Mouse (Mus musculus) CH12.LX (cell line): ENCODE data around the gene Olfr934. TPM values are rescaled to one million over a fixed set of nuclear protein-coding genes. Genes with fewer than 3 reads are reported as not detected.

Experiments used
- DNase-seq: peaks from one replicate; pipeline ENCODE4 v3.0.0-alpha.2; 2013; ENCODE audit errors: extremely low read depth
- H3K27ac ChIP-seq: 2 replicates; pipeline ENCODE4 v1.5.1; 2012; ENCODE audit warnings: low read depth, mild to moderate bottlenecking, control low read depth, moderate library complexity; ENCODE audit not compliant: insufficient read depth
- H3K27me3 ChIP-seq: replicated peaks from 2 replicates; pipeline ENCODE3; 2012; ENCODE audit warnings: inconsistent platforms
- H3K36me3 ChIP-seq, 2 experiments: replicated peaks in 1 of 2; 2 replicates each; pipeline versions ENCODE3 to v1.6.1; 2012; ENCODE audit warnings: inconsistent platforms in 1 of 2, low read length in 1 of 2, mild to moderate bottlenecking in 1 of 2, mixed read lengths in 1 of 2, moderate library complexity in 1 of 2; ENCODE audit not compliant: control insufficient read depth in 1 of 2, insufficient read depth in 1 of 2
- H3K4me1 ChIP-seq, 2 experiments: 2 replicates each; pipeline ENCODE4 v1.6.1; 2012; ENCODE audit warnings: inconsistent platforms in 1 of 2, moderate library complexity in 1 of 2; ENCODE audit not compliant: insufficient read depth in 2 of 2, control insufficient read depth in 1 of 2
- H3K4me2 ChIP-seq: 2 replicates; pipeline ENCODE4 v1.6.1; 2012; ENCODE audit warnings: low read depth, mild to moderate bottlenecking, control low read depth; ENCODE audit not compliant: poor library complexity, insufficient read depth, severe bottlenecking
- H3K4me3 ChIP-seq, 3 experiments: fragments of 150-350 bp in 1 of 3; sonication (generic) in 1 of 3; replicated peaks in 1 of 3; 2 replicates each; pipeline versions ENCODE3 to v1.5.1; 2011 to 2012; ENCODE audit warnings: low read depth in 2 of 3, low read length in 2 of 3, mild to moderate bottlenecking in 2 of 3, moderate library complexity in 2 of 3, control low read depth in 1 of 3, improper control_type of control experiment in 1 of 3, inconsistent platforms in 1 of 3, mixed read lengths in 1 of 3; ENCODE audit not compliant: poor library complexity in 1 of 3
- H3K79me2 ChIP-seq: replicated peaks from 2 replicates; pipeline ENCODE4 v1.6.1; 2012; ENCODE audit warnings: mild to moderate bottlenecking, moderate library complexity; ENCODE audit not compliant: control insufficient read depth, poor library complexity, insufficient read depth, severe bottlenecking; ENCODE audit errors: extremely low read depth
- H3K9ac ChIP-seq: 2 replicates; pipeline ENCODE4 v1.6.1; 2012; ENCODE audit warnings: low read depth, mild to moderate bottlenecking, control low read depth, moderate library complexity; ENCODE audit not compliant: insufficient read depth
- H3K9me3 ChIP-seq: replicated peaks from 2 replicates; pipeline ENCODE3; 2012; ENCODE audit warnings: low read length, inconsistent platforms, mixed read lengths
- CHD1 ChIP-seq: IDR thresholded peaks from 2 replicates; pipeline ENCODE4 v1.6.1; 2012; ENCODE audit warnings: low read depth, low read length, improper control_type of control experiment, inconsistent platforms
- CTCF ChIP-seq, 2 experiments: IDR thresholded peaks in 1 of 2; conservative IDR thresholded peaks in 1 of 2; 2 replicates each; pipeline ENCODE4 v1.5.1; 2011 to 2012; ENCODE audit warnings: low read depth in 2 of 2, low read length in 2 of 2, improper control_type of control experiment in 1 of 2, inconsistent platforms in 1 of 2, mild to moderate bottlenecking in 1 of 2, moderate library complexity in 1 of 2
- EP300 ChIP-seq: IDR thresholded peaks from 2 replicates; pipeline ENCODE4 v1.6.1; 2011; ENCODE audit warnings: low read length, improper control_type of control experiment
- GABPA ChIP-seq: IDR thresholded peaks from 2 replicates; pipeline ENCODE4 v1.6.1; 2012; ENCODE audit warnings: low read depth, low read length, improper control_type of control experiment, inconsistent platforms; ENCODE audit not compliant: insufficient replicate concordance
- JUN ChIP-seq: IDR thresholded peaks from 2 replicates; pipeline ENCODE4 v1.6.1; 2011; ENCODE audit warnings: low read depth, mild to moderate bottlenecking, low read length, improper control_type of control experiment, moderate library complexity; ENCODE audit not compliant: insufficient read depth
- JUND ChIP-seq: conservative IDR thresholded peaks from 2 replicates; pipeline ENCODE4 v1.6.1; 2011; ENCODE audit warnings: low read depth, low read length, improper control_type of control experiment
- MAFK ChIP-seq: IDR thresholded peaks from 2 replicates; pipeline ENCODE4 v1.6.1; 2011; ENCODE audit warnings: low read length, improper control_type of control experiment; ENCODE audit not compliant: insufficient replicate concordance
- MAX ChIP-seq: IDR thresholded peaks from 2 replicates; pipeline ENCODE4 v1.6.1; 2011; ENCODE audit warnings: low read length, improper control_type of control experiment
- MYC ChIP-seq: IDR thresholded peaks from 2 replicates; pipeline ENCODE4 v1.6.1; 2011; ENCODE audit warnings: low read depth, mild to moderate bottlenecking, improper control_type of control experiment, low read length
- POLR2A ChIP-seq: IDR thresholded peaks from 2 replicates; pipeline ENCODE4 v1.6.1; 2011; ENCODE audit warnings: low read depth, mild to moderate bottlenecking, improper control_type of control experiment, low read length
- RAD21 ChIP-seq: IDR thresholded peaks from 2 replicates; pipeline ENCODE4 v1.6.1; 2011; ENCODE audit warnings: low read depth, mild to moderate bottlenecking, low read length, improper control_type of control experiment, moderate library complexity
- RCOR1 ChIP-seq: conservative IDR thresholded peaks from 2 replicates; pipeline ENCODE4 v1.6.1; 2012; ENCODE audit warnings: low read depth, mild to moderate bottlenecking, inconsistent platforms, low read length, improper control_type of control experiment
- SIN3A ChIP-seq: IDR thresholded peaks from 2 replicates; pipeline ENCODE4 v1.6.1; 2012; ENCODE audit warnings: low read length, improper control_type of control experiment, inconsistent platforms
- TBP ChIP-seq: conservative IDR thresholded peaks from 2 replicates; pipeline ENCODE4 v1.6.1; 2011; ENCODE audit warnings: low read depth, low read length, improper control_type of control experiment
- TCF12 ChIP-seq: IDR thresholded peaks from 2 replicates; pipeline ENCODE4 v1.6.1; 2014; ENCODE audit warnings: low read depth, mild to moderate bottlenecking, inconsistent platforms, low read length, improper control_type of control experiment
- UBTF ChIP-seq: IDR thresholded peaks from 2 replicates; pipeline ENCODE4 v1.6.1; 2012; ENCODE audit warnings: low read depth, mild to moderate bottlenecking, inconsistent platforms, low read length, improper control_type of control experiment, moderate library complexity
- USF1 ChIP-seq: IDR thresholded peaks from 2 replicates; pipeline ENCODE4 v1.6.1; 2014; ENCODE audit warnings: low read depth, mild to moderate bottlenecking, inconsistent platforms, low read length, improper control_type of control experiment
- USF2 ChIP-seq: conservative IDR thresholded peaks from 2 replicates; pipeline ENCODE4 v1.6.1; 2011; ENCODE audit warnings: low read depth, low read length, improper control_type of control experiment
- ZKSCAN1 ChIP-seq: IDR thresholded peaks from 2 replicates; pipeline ENCODE4 v1.6.1; 2012; ENCODE audit warnings: low read depth, inconsistent platforms, low read length, improper control_type of control experiment, borderline replicate concordance
- ZMIZ1 ChIP-seq: IDR thresholded peaks from 2 replicates; pipeline ENCODE4 v1.6.1; 2012; ENCODE audit warnings: low read depth, mild to moderate bottlenecking, inconsistent platforms, low read length, improper control_type of control experiment
- ZNF384 ChIP-seq: IDR thresholded peaks from 2 replicates; pipeline ENCODE4 v1.6.1; 2012; ENCODE audit warnings: low read depth, low read length, improper control_type of control experiment, inconsistent platforms
- dilution Hi-C: fragments of 300-500 bp; cut with MboI; formaldehyde crosslinking; loops from 2 replicates; pipeline ENCODE4 v1.14.3; 2020; ENCODE audit warnings: low sequenced_read_pairs; ENCODE audit not compliant: extremely low pct_unique_long_range_greater_than_20kb, extremely low pct_ligation_motif_present
- in situ Hi-C: fragments of 300-500 bp; cut with MboI; formaldehyde crosslinking; loops from 3 replicates; pipeline ENCODE4 v1.14.3; 2019; ENCODE audit warnings: low sequenced_read_pairs, low pct_ligation_motif_present, low pct_unique_long_range_greater_than_20kb, mixed read lengths
- polyA plus RNA-seq: library from polyadenylated mRNA; unstranded; fragments of >175 nt; gene quantifications from 2 replicates; pipeline ENCODE4 v1.2.1, GENCODE M21; 2012; ENCODE audit warnings: low read depth; ENCODE audit not compliant: insufficient read length
- total RNA-seq, 2 experiments: library from RNA; depleted of rRNA; stranded (reverse); fragments of 300-350 nt in 1 of 2; fragments of >200 nt in 1 of 2; gene quantifications; 2 replicates each; pipeline ENCODE4 v1.2.3; 2012 to 2014

The Olfr934 gene
- total RNA-seq (2012; rRNA removed) (not detected in 2 replicates), total RNA-seq (2014; rRNA removed) (not detected in 2 replicates), polyA plus RNA-seq (not detected in 2 replicates)

GRCm38 (mm10) chr9:38988215-38988614, at the start of gene Olfr934:
Gene Olfr934, minus strand, starts transcription at chr9:38988315.
- Histone ChIP-seq H3K27ac (no peak within 1 kb of the TSS), H3K27me3 (no peaks in the 10 kb centered on the region), H3K9me3 (no peaks in the 10 kb centered on the region), H3K4me3 (no peak within 1 kb of the TSS)
- DNase-seq: no peak
- TF ChIP-seq RCOR1: no peak
- no peak for TF ChIP-seq GABPA
- no peak for TF ChIP-seq POLR2A
- TF ChIP-seq MAFK: no peak
- TF ChIP-seq USF1: no peak
- no peak for TF ChIP-seq USF2
- no peak for TF ChIP-seq SIN3A
- no peak for TF ChIP-seq MAX
- no peak for TF ChIP-seq TBP
- TF ChIP-seq JUN: no peak
- TF ChIP-seq ZMIZ1: no peak
- no peak for TF ChIP-seq EP300
- TF ChIP-seq ZKSCAN1: no peak
- TF ChIP-seq JUND: no peak
- TF ChIP-seq UBTF: no peak
- TF ChIP-seq ZNF384: no peak
- TF ChIP-seq CTCF (conservative IDR thresholded peaks at IDR 0.05 in 1 of 2, IDR thresholded peaks at IDR 0.05 in 1 of 2; ENCODE audit: low read depth in 2 of 2, low read length in 2 of 2): no peak
- TF ChIP-seq RAD21: no peak
- TF ChIP-seq MYC: no peak
- no peak for TF ChIP-seq CHD1
- TF ChIP-seq, all 38 proteins: peak for 0
- H3K79me2 ChIP-seq: no peaks in the 10 kb centered on the region
- dilution Hi-C loops (no loop called here), in situ Hi-C loops (no loop called here)
- H3K4me2 ChIP-seq: no peak within 1 kb of the TSS
- H3K36me3 ChIP-seq: no peaks in the 10 kb centered on the region
- H3K4me1 ChIP-seq: no peaks in the 10 kb centered on the region
- no peak within 1 kb of the TSS for H3K9ac ChIP-seq

- dilution Hi-C loops (no loop called here), in situ Hi-C loops (no loop called here)
Measured at GRCm38 (mm10) chr9:39023277-39023676, 35.2 kb upstream of the Olfr934 start, which contains the start of gene Olfr146. Gene Olfr146, minus strand, starts transcription at chr9:39023377.

More at GRCm38 (mm10) chr9:39023277-39023676, 35.2 kb upstream of the Olfr934 start, which contains the start of gene Olfr146:
- no peak within 1 kb of the TSS for H3K9ac ChIP-seq
- H3K9me3 ChIP-seq: no peaks in the 10 kb centered on the region
- H3K36me3 ChIP-seq: no peaks in the 10 kb centered on the region
- no peaks in the 10 kb centered on the region for H3K4me1 ChIP-seq
- no peak within 1 kb of the TSS for H3K4me3 ChIP-seq
- H3K79me2 ChIP-seq: no peaks in the 10 kb centered on the region
- no peaks in the 10 kb centered on the region for H3K27me3 ChIP-seq
- H3K4me2 ChIP-seq: no peak within 1 kb of the TSS
- TF ChIP-seq CHD1 (no peak), TCF12 (no peak), SIN3A (no peak)
- H3K27ac ChIP-seq: no peak within 1 kb of the TSS
- DNase-seq: no peak
